Mouse (Mus musculus): Measurements from ENCODE around the gene Syngr1.

The Syngr1 gene

DNA sequence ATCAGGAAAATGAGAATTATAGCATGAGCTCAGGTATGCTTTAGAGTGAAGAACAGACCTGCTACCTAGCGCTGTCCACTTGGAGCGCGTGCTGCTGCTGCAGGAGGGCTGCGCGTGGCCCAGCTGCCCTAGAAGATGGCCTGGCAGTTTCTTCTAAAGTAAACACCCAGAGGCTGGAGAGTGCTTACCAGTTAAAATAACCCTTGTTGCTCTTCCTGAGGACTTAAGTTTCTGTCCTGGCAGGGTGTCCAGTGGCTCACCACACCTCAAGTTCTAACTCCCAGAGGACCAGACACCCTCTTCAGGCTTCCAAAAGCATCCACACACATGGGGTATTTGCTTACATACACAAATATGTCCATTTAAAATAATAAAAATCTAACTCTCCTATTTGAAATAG lies 54.3 kb downstream of the Syngr1 start:
- DNase-seq (ENCODE audit: low spot score in 2 of 2): no peak

DNA sequence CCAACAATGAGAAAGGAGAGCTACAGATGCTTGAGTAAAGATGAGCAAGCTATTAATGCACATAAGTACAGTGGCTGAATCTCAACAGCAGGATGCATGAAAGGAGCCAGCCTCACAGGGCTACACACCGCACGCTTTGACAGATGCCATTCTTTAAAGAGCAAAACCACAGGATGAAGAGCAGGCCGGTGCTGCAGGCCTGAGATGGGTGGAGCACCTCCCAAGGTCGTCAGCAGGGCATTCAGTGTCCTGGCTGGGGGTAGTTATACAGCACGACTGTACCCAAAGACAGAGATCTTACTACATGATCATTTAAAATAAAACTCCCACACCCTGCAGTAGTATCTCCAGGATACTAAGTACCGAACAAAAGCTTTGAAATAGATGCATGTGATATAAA lies 55.0 kb downstream of the Syngr1 start:
- no peak for DNase-seq (ENCODE audit: low spot score in 2 of 2)

DNA sequence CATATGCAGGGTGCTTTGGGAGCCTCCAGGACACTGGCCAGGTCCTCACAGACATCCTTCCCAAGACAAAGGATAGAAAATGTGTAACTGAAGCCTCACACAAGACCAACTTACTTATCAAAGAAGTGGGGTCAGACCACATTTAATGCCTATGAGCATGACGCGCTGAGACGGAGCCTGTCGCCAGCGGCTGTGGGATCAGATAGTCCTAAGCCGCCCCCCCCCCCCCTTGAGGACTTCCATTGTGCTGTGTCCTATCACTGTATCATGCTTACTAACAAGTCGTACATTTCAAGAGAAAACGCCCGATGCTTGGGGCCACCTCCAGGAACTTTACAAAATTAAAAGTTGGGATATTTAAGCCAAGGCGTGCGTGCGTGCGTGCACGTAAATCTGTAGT lies 56.0 kb downstream of the Syngr1 start:
- no peak for DNase-seq (ENCODE audit: low spot score in 2 of 2)

DNA sequence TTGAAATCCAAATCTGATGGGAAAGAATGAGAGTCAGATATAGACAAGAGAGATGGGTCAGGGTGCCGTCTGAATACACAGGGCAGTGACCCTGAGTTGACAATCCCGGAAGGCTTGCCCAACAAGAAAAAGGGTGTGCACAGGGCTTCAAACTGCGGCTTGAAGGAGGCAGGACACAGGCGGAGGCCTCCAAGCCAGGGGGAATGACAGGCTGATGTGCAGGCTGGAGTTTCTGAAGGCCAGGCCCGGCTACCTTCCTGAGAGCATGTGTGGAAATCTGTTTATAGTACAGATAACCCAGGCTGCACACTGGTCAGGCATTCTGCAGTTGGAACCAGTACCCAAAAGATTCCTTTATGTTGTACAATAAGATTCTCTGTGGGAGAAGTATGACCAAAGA lies 56.4 kb downstream of the Syngr1 start:
- no peak for DNase-seq (ENCODE audit: low spot score in 2 of 2)

GRCm38 (mm10) chr15:80148565-80148964 lies 57.4 kb downstream of the Syngr1 start:
- DNase-seq (ENCODE audit: low spot score in 2 of 2): no peak

GRCm38 (mm10) chr15:80149517-80149916 lies 58.4 kb downstream of the Syngr1 start:
- DNase-seq (ENCODE audit: low spot score in 2 of 2): no peak

GRCm38 (mm10) chr15:80152663-80153062 lies 61.5 kb downstream of the Syngr1 start:
- DNase-seq (ENCODE audit: low spot score in 2 of 2): no peak

DNA sequence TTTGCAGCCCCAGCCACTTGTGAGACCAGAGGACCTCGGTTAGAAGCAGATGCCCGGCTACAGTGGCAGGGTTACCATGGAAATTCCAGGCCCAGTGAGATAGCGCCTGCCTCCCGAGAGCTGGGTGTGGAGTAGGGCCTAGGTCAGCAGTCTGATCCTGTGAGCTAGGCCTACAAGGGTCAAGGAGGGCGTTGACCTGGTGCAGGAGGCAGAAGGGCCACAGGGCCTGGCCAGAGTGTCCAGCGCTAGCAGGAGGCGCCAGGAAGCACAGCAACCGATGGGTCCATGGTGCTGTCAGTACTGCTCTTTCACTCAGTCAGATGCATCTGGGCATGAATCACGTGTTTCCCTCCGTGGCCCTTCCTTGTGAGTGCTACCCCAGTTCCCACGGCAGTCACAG lies 62.6 kb downstream of the Syngr1 start:
- DNase-seq (ENCODE audit: low spot score in 2 of 2): no peak

DNA sequence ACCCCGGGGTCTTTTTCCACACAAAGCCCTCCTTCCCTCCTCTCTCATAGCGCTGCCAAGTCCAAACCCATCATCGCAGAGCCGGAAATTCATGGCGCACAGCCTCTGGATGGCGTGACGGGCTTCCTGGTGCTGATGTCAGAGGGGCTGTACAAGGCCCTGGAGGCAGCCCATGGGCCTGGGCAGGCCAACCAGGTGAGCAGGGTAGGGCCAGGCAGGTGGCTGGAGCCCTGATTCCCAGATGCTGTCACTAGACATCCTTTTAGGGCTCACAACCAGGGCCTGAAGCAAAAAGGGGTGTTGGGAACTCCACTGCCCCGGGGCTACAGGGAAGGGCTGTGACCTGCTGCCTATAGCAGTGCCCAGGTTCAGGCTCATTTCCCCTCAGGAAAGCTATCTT lies 64.6 kb downstream of the Syngr1 start:
- no peak for DNase-seq (ENCODE audit: low spot score in 2 of 2)

GRCm38 (mm10) chr15:80157197-80157943 lies 66.2 kb downstream of the Syngr1 start:
- DNase-seq (ENCODE audit: low spot score in 2 of 2): no peak

- no peak for DNase-seq (ENCODE audit: low spot score in 2 of 2)
Observed at GRCm38 (mm10) chr15:80158001-80158706, 67.0 kb downstream of the Syngr1 start.

DNA sequence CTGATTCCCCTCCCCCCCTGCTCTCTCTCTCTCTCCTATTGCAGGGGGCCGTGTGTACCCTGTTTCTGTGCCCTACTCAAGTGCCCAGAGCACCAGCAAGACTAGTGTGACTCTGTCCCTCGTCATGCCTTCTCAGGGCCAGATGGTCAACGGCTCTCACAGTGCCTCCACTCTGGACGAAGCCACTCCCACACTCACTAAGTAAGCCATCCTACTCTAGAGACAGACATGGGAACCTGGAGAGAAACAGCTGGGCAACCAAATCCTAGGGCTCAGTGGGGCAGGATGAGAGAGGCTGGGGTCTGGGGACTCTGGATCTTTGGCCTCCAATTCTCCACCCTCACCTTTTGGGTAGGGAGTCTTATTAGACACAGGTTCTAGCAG lies 67.6 kb downstream of the Syngr1 start:
- DNase-seq (ENCODE audit: low spot score in 2 of 2): no peak

- no peak for DNase-seq (ENCODE audit: low spot score in 2 of 2)
Observed at GRCm38 (mm10) chr15:80159286-80159901, 68.3 kb downstream of the Syngr1 start.

DNA sequence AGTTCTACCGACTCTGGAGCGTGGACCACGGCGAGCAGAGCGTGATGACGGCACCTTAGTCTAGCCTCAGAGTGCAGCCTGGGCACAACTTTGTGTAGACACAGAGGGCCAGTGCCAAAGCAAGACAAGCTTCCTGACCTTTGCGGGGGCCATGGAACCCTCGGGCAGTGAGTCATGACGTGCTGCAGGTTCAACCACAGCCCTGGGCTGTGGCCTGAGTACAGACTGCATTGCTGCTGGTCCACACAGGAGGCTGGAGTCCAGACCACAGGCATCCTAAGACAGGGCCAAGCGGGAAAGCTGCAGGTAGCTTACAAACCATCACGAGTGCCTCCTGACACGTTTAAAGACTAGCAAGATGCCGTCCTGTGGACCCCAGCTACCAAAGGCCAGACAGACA lies 69.1 kb downstream of the Syngr1 start:
- no peak for DNase-seq (ENCODE audit: low spot score in 2 of 2)

DNA sequence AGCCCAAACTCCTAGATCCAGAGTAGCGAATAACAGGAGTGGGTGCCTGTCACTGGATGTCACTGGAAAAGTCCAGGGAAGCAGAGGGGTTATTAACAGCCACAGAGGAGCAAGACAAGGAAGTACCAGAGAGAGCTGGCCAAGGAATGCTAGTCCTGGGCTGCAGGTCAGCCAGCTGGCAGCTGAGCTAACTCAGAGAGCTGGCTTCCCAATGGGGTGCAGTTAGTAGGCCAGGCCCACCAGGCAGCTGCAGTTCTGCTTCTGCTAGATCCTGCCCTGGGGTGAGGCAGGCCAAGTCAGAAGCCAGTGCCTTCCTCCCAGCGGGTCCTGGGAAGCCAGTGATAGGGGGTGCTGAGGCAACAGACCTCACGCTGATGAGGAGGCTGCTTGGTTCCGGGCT lies 69.6 kb downstream of the Syngr1 start:
- DNase-seq (ENCODE audit: low spot score in 2 of 2): no peak

DNA sequence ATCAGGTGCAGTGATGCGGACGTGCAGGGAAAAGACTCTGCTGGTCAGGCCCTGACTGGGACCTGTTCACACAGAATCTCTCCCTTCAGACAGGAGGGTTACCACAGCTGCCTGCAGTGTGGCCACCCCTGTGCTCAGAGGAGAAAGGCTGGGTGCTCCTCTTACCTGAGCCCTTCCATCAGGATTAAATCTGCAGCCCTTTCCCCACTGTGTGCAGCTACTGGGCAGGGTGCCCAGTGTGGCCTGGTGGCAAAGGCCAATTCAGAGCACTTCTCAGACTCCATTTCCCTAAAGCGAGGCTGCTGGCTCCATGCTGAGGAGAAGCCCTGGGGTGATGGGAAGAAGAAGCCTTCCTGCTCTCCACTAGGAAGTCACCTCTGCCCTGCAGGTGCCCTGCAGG lies 70.1 kb downstream of the Syngr1 start:
- no peak for DNase-seq (ENCODE audit: low spot score in 2 of 2)

GRCm38 (mm10) chr15:80162401-80162964 lies 71.3 kb downstream of the Syngr1 start:
- DNase-seq (ENCODE audit: low spot score in 2 of 2): no peak

- no peak for DNase-seq (ENCODE audit: low spot score in 2 of 2)
Observed at GRCm38 (mm10) chr15:80163274-80163673, 72.1 kb downstream of the Syngr1 start.

DNA sequence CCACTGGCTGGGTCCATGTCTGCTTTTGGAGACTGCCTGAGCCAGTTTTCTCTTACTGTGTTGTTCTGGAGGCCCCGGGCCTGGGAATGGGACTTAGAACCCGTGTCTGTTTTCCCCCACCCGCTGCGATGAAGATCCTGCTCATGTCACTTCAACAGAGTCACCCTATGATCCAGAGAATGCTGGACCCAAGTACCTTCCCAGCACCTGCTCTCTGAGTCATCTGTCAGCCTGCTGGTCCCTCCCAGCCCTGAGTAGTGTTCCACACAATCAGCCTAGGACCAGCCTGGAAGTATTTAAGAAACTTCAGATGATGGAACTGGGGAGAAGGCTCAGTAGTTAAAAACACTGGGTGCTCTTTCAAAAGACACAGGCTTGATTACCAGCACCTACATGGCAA lies 72.6 kb downstream of the Syngr1 start:
- no peak for DNase-seq (ENCODE audit: low spot score in 2 of 2)

DNA sequence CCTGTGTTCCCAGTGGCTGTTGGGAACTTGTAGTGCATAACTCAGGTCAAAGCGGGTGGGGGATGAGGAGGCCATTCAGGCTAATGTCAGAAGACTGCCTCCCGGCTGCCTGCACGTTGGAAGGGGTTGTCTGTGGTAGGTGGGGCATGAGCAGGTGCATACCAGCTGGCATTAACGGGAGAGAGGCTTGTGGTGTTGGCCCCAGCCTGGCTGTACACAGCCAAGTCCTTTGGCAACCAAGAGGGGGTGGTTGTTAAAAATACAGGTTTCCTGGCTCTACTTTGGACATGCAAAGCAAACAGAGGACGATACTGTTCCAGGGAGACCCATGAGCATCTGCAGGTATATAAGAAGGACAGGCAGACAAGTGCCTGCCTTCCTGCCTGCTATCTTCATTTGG lies 74.3 kb downstream of the Syngr1 start:
- DNase-seq (ENCODE audit: low spot score in 2 of 2): no peak

Measured in spleen, postnatal 10 days (tissue).